Mouse (Mus musculus): ENCODE measurements around the gene Fndc1.
A peak's percentile ranks its signal among the peaks of the same experiment; 100 is the strongest.

Gene Fndc1

DNA sequence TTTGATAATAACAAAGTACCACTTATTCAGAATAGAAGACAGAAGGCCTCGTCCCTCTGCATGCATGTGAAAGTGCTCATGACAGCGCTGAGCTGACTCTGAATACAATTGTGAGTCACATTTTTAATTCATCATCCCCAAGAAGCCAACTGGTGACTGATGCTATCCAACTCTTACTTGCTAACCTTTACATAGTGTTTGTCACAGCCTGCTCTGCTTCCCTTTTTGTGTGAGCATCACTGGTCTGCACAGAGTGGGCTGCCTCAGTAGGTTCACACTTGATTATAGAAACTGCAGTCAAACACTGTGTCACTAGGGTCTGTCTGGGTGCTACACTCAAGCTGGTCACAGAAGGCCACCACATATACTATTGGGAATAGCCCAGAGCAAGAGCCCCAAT, 10.5 kb downstream of the Fndc1 start:
- no peak for DNase-seq

DNA sequence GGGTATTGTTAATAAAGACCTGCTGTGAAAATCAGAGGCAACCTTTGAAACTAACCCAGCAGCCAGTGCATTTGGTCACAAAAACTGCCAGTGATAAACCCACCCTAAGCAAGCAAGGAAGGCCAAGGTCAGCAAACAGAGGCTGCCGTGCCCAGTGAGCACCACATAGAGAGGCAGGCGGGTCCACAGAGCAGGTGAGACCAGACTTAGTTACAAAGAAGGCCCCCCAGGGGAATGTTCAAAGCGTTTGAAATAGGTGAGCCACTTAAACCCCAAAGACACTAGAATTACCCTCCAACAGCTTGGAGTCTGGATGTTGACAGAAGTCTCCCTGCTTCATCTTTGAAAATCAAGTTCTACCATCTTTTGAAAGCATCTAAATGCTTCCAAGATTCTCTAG, 12.7 kb downstream of the Fndc1 start:
- no peak for DNase-seq

DNA sequence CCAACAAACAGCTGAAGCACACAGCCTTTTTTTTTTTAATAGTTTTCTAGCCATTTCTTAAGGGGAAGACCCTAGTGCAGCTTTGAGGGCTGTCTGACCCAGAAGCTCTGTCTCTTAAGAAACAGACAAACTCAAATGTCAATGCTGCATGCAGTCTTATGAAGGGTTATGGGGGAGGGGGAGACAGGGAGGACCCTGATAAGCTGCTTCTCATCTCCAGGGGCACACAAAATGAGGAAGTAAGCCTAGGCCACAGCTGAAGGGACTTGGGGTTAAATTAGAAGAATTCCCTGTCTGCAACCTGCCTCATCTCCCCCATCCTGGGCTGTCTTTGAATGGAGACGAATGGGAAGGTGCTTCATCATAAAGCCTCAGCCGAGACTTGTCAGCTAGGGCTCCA, 19.1 kb downstream of the Fndc1 start:
- no peak for DNase-seq

DNA sequence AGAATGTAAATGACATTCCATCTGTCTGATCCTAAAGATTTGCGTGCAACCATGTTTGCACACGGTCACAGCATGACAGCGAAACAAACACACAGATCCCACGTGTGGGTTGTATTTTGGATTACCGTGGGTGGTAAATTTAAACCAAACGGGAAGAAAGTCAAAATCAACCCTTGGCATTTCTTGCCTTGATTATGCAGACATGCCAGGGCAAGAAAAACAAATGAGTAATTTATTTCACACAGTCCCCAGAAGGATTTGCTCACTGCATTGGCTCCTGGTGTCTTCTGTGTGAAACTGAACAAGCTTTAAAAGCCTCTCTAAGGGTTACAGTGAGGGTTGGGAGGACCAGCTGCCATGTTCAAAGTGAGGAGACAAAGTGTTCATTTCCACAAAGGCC, 22.0 kb downstream of the Fndc1 start:
- no peak for DNase-seq

DNA sequence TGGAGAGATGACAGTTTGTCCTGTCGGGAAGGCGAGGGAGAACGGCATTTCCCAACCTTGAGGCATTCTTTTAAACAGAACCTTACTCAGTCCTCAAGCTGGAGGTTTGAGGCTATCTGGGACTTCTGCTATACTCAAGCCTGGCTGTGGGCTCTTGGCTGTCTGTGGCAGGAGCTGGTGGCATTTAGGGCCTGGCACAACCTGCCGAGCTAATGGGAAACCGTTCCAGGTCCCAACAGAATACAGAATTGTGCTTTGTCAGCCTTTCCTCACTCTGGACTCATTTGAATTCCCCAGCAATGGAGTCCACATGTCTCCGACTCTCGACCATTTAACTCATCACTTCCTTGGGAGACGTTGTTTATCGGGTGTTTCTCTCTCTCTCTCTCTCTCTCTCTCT, 24.6 kb downstream of the Fndc1 start:
- no peak for DNase-seq

DNA sequence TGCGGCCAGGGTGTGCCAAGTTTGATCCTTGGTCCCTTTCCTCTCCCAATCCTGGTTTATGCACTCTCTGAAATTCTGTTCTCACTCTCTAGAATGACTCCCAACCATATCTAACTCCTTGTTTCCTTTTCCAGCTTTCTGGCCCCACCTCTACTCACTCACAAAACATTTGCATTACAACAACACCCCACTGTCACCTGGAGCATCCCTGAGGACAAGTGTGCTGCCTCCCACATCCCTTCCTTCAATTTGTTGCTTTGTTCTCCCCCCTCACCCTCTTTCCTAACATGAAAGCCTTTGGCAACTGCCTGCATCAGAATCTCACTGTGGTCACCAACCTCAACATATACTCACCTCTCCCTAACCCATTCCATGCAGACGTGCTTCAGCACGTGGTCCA, 27.2 kb downstream of the Fndc1 start:
- DNase-seq = no peak

DNA sequence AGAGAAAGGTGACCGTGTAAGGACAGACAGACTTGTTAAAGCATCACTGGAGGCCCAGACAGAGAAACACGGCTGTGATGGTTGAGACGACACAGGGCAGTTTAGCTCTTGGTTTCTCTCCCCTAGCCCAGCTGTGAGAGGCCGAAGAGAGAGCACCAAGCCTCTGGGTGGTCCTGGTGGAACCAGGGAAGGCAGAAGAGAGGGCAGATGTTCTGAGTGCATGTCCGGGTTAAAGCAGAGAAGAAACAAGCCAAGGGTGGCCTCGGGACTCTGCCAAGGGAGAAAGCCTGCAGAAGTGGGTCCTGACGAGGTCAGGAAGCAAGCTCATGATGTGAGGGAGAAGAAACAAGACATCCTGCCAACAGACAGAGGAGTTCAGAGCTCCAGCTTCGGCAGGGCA, 31.5 kb downstream of the Fndc1 start:
- no peak for DNase-seq

DNA sequence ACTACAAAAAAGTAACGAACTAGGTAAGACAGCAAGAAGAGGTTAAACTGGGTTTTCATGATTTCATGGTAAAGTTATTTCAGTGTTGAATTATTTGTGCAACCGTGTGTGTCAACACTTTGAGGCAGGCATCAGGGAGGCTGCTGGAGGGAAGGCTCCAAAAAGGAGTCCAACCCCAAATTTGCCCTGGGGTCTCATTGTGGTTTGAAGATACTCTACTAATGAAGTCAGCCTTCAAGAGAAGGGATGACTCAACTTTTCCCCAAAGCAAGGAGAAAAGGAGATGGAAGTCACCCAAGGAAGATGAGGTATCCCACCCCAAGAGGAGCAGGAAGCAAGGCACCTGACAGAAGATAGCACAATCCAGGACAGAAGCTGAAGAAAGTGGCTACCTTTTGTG, 31.9 kb downstream of the Fndc1 start:
- no peak for DNase-seq

DNA sequence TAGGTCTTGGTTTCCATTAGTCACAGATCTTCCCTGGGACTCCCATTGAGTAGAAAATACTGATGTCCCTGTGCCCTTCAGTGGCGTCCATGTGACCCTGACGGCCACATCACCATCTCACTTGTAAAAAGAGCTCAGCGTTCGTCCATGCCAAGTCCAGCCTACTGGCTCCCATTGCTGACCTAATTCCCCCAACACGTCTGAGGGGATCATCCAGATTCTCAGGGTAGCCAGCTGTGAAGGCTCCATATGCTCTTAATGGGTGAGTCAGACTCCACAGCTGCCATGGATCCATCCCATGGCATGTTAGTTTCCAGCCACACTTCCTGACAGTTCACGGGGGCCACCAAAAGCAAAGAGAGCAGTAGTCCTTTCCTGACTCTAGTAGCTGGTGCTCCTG, 33.0 kb downstream of the Fndc1 start:
- no peak for DNase-seq

DNA sequence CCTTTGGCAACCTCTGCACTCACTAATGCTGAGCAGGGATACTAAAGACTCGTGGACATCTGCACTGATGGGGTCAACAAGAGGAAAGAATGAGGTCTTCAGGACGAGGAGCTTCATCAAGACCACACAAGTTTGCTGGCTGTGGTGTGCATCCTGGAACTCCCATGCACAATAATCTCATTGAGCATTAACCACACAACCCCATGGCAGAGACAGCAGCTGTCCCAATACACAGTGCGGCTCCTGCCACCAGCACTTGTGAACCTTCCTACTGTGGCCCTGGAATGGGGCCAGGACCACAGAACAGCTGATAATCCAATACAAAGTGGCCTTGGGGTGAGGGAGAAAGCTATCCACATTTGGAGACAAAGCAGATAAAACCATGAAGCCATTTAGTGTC, 36.6 kb downstream of the Fndc1 start:
- no peak for DNase-seq

DNA sequence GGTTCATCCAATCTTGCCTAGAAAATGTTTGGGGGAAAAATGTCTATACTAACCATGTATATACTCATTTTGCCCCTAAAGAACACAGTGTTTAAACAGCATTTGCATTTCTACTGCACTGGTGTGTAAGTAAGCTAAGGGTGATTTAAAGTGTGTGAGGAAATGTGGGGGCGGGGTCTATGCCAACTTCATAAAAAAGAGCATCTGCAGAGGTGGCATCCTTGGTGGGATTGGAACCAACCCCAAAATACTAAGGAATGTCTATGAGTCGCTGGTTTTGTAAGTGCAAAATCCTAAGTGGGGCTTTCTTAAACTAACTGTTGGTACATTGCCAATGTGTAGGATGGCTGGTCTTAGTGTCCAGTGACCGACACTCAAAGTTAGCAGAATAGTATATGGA, 53.0 kb downstream of the Fndc1 start:
- DNase-seq = no peak

DNA sequence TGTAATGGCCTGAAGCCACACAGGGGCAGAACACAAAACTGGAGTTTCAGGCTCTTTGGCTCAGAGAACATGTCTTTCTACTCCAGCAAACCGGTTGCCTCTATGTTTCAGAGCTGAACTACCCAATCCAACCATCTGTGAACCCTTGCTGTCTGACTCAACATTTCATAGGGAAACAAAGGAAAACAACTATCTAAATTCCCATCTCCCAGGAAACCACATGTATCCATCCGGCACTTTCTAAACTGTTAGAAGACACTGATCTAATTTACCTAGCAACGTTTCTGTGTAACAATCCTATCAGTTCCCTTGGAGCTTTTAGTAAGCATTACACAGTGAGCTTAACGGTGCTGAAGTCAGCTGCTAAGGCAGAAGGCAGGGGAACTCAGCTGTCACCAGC, 67.3 kb downstream of the Fndc1 start:
- DNase-seq = no peak

DNA sequence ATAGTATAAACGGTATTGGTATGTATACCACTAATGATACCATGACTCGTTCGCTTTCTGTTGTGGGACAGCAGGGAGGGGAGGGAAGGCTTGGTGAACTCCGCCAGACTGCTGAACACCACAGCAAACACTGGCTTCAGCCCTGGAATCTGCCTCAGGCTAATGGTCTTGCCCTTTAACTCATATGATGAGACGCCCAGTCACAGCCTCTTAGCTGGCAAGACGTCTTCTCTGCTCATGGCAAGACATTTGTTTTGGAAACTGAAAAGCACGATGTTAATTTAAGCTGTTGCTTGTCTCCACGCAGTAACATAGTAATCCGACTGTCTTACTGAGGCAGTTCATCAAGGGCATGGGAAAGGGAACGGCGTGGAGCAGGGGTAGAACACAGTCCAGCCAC, 72.1 kb downstream of the Fndc1 start:
- DNase-seq = no peak

DNA sequence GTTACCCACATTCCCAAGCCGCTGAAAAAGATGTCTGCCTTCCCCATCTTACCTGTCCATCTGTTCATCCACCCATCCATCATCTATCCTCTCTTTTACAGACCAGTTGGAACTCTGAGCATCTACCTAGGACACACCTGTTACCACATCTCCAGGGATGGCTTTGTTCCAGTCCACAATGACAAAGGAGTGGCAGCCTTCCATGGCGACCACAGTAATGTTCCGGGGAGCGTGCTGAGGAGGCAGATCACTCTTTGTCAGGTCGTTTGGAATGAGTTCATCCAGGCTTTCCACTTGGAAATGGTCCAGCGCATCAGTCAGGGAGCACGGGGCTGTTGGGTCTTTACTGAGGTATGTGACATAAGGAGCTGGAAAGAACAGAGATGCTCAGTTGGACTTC, 73.7 kb downstream of the Fndc1 start:
- peak; percentile 3 for DNase-seq

DNA sequence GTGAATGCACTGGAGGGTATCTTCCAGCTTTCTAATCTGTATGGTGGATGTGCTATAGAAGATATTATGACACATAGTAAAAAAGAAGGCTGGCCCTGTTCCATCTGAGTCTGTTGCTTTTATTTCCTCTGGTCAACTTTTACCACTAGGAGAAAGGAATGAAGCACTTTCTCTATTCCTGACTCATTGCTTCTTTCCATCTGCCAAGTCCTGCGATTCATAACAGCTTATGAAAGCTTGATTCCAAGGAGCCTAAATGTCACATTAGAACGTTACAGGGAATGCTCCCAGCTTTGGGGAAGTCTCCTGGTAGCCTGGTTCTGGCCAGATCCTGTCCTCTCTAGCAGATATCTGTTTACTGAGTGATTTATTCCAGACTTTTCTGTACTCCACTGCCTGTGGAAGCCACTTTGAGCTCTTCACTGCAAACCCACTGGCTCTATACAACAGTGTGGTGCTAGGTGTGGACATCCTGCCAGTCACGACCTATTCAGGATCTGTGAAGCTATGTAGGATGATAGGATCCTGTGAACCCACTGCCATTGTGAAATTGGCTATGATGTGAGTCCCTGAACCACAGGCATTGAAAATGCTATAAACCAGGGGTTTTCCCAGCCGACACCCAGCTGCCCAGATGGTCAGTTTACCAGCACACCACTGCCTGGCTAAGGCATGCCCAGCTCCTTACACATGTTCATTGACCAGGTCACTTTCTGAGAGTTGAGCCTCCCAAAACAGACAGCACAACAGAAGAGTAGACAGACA, 77.9 kb downstream of the Fndc1 start:
- no peak for DNase-seq

DNA sequence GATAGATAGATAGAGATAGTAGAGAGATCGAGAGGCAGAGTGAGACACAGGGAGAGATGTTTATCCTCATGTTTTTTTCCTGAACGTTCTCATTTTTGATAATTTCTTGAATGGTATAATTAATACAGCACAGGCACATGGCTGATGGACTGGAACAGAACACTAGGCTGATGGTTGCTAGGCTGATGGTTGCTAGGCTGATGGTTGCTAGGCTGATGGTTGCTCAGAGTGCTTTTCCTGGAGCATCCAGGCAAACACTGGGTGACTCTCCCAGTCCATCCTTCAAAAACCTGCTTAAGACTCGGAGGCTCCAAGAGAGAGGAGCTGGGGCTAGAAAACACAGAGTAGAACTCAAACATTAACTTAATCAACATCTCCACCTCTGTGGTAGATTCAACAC, 80.3 kb downstream of the Fndc1 start:
- no peak for DNase-seq

DNA sequence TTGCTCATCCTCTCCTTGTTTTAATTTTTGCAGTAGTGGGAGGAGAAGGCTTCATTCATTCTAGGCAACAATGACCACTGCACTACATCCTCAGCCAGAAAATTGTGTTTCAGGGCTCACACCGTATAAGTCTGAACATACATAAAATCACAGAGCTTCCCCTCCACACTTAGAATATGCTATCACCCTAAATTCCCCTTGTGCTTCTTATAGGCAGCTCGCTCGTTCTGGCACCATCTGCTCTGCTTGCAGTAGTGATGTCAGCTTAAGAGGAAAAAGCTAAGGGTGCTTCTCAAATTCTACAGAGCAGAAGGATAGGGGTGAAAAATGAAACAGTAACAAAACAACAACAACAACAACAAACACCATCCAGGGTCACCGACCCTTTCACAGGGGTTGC, 82.1 kb downstream of the Fndc1 start:
- no peak for DNase-seq

DNA sequence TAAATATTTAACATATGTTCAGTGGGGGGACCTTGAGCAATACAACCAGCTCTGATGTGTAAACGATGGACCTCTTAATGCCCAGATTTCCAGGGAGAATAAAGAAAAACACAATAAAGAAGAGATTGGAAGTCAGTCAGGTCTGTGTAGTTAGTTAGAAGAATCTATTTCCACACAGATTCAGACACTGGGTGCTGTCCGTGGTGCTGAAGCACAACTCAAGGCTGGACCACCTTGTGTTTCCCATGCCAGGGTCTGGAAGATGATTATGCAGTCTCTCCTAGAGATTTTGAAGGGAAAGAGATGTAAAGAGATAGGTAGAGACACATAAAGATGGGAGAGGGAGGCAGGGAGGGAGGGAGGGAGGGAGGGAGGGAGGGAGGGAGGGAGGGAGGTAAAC, 86.1 kb downstream of the Fndc1 start:
- no peak for DNase-seq

DNA sequence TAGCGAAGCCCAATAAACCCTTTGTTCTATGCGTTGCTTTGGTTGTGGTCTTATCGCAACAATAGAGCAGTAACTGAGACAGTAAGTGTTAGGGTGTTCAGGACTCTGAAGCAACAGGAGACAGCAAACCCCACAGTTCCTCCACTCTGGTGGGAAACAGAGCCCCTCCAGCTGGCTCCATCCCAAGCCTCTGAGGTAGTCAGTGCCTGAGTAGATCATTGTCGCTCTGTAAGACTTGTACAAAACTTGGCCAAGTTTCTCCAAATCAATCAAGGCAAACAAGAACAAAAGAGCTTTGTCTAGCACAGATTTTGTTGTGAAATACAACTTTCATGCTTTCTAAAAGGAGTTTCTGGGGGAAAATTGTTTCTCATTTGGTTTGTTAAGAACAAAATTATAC, 104.1 kb downstream of the Fndc1 start:
- no peak for DNase-seq

DNA sequence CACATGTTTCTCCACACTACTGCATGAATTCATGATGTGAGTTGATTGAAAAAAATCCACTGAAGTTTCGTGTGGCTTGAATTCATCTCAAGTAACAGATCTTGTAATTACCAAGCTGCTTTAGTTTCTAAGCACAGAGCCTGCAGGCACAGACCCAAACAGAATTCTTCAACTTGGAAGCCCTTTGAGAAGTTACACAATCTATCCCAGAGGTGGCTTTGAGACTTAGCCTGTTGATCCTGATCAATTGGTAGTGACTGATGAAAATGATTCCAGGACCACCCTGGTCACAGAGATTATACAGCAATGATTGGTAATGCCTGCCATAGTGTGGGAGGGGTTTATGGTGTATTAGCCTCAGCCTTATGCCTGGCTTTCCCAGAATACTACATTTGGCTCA, 108.2 kb downstream of the Fndc1 start:
- DNase-seq = no peak

DNA sequence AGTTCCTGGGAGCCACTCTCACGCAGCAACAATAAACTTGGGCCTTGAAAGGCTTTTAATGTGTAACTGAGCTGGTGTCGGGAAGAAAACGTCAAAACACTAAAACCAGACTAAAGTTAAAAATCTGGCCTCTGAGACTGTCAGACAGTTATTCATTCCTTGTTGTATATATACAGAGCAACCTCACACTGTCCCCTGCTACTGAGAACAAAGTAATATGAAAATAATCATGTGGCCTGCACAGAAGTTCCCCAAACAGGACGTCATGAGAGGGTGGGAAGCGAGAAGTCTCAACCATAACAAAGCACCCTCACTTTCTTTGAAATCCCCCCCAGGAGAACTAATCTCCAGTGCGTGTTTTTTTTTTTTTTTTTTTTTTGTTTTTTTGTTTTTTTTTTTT, 109.2 kb downstream of the Fndc1 start:
- no peak for DNase-seq

DNA sequence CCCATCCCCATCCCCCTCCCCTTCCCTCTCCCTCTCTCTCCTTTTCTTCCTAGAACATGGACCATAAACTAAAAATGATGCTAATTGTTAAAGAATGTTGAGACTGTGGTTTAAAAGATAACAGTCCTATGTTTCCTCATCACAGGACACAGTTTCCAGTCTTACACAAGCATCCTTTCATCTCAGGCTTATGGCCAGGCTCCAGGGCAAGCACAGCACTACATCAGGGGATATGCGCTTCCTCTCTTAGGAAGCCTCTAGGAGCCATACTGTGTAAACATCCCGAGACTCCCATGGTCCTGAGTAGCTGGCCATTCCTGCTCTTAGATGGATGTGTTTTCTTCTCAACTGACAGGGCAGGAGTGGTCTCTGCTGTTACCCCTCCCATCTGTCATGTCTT, 114.1 kb downstream of the Fndc1 start:
- DNase-seq = no peak

DNA sequence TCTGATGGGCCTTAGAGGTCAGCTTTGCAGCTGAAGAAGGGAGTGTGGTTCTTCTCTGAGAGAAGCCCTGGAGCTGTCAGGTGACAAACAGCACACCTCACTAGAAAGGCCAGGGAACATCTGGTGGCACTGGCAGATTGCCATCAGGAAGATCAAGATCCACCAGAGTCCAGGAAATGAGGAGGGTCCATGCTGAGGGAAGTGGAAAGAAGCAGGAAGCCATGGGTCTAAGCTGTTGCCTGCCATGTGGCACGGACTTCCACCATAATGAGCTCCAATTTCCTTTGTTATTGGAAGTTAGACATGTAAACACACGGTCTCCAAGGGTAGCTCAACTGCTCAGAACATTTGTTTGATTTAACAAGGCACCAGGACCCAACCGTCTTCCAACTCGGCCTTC, 120.0 kb downstream of the Fndc1 start:
- DNase-seq = no peak

DNA sequence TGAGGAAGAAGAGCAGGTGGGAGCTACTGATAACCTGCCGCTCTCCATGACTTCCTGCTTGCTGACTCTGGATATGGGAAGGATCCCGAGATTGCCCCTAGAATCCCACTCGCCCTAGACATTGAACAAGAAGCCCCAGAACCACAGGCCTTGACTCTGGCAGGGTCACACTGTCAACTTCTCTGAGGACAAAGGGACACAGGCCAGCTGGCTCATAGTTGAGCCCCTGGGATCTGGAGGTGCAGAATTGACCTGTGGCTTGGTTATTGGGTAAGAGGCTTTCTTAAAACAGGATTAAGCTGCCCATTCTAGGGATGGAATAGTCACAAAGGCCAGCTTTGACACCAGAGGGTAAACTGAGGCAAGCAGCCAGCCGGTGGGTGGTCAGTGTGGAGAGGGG, 136.8 kb downstream of the Fndc1 start:
- no peak for DNase-seq

Data from cerebellum, adult 9-11 months (tissue).